Mouse (Mus musculus): Measurements from ENCODE around the gene Dnm2. TPM values are rescaled to one million over a fixed set of nuclear protein-coding genes. Genes with fewer than 3 reads are reported as not detected.
"Not testable (repeated sequence)": the region's sequence is repeated elsewhere in the genome, so short reads cannot be mapped to it uniquely, and the experiment has no call there.

The Dnm2 gene
- polyA plus RNA-seq, 1 experiment = 86.2 TPM

DNA sequence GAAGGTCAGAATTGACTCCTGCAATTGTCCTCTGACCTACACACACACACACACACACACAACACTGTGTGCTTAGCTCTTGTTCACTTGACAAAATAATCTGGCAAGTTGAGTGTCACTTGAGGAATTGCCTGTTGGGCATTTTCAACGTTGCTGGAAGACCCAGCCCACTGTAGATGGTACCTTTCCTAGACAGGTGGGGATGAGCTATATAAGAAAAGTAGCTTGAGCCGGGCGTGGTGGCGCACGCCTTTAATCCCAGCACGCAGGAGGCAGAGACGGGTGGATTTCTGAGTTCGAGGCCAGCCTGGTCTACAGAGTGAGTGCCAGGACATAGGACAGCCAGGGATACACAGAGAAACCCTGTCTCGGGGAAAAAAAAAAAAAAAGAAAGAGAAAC is 86.3 kb downstream of the Dnm2 start:
- Histone ChIP-seq H3K27ac (ENCODE audit: insufficient read depth, low read length) (peak overlapping the region; percentile 60), H3K9ac (ENCODE audit: low read depth, poor library complexity, severe bottlenecking) (peak overlapping the region; percentile 86)

DNA sequence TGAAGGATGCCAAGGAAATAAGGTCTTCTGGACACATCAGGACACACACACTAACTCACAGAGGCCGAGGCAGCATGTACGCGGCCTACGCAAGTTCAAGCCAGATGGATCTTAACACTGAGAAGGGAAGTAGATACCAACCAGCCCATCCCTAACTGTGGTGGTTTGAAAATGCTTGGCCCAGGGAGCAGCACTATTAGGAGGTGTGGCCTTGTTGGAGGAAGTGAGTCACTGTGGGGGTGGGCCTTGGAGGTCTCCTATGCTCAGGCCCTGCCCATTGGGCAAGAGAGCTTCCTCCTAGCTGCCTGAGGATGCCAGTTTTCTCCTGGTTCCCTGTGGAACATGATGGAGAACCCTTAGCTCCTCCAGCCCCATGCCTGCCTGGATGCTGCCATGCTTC is 88.8 kb downstream of the Dnm2 start:
- H3K4me3 ChIP-seq (ENCODE audit: low read depth, low read length) = no peak overlapping the region
- no peak overlapping the region for H3K27ac ChIP-seq (ENCODE audit: insufficient read depth, low read length)
- no peaks in the 10 kb centered on the region for H3K4me1 ChIP-seq (ENCODE audit: control insufficient read depth, insufficient read depth, low read length)
- no peak overlapping the region for H3K9ac ChIP-seq (ENCODE audit: low read depth, poor library complexity, severe bottlenecking)
- no peaks in the 10 kb centered on the region for H3K27me3 ChIP-seq (ENCODE audit: control insufficient read depth, insufficient read depth, low read length, poor library complexity, severe bottlenecking)
- TF ChIP-seq CTCF (IDR thresholded peaks at IDR 0.05; ENCODE audit: low read depth, low read length) = no peak
- TF ChIP-seq EP300 (IDR thresholded peaks at IDR 0.05; ENCODE audit: insufficient read depth, low read depth, low read length) = no peak
- TF ChIP-seq POLR2A (IDR thresholded peaks at IDR 0.05; ENCODE audit: insufficient read depth, low read length) = no peak
- H3K36me3 ChIP-seq (ENCODE audit: control insufficient read depth, insufficient read depth, low read length, poor library complexity, severe bottlenecking) = peaks cover 4% of the 10 kb centered on the region
- H3K9me3 ChIP-seq (replicated peaks; ENCODE audit: control insufficient read depth, insufficient read depth, low read length, poor library complexity, severe bottlenecking) = no peaks in the 10 kb centered on the region; the same call in 1 of the 2 replicates

More for the DNA sequence above, 86.3 kb downstream of the Dnm2 start:
- Histone ChIP-seq H3K36me3 (ENCODE audit: control insufficient read depth, insufficient read depth, low read length, poor library complexity, severe bottlenecking) (peaks cover 15% of the 10 kb centered on the region), H3K9me3 (replicated peaks; ENCODE audit: control insufficient read depth, insufficient read depth, low read length, poor library complexity, severe bottlenecking) (no peaks in the 10 kb centered on the region; the same call in 1 of the 2 replicates), H3K27me3 (ENCODE audit: control insufficient read depth, insufficient read depth, low read length, poor library complexity, severe bottlenecking) (no peaks in the 10 kb centered on the region), H3K4me3 (ENCODE audit: low read depth, low read length) (peak overlapping the region; percentile 95), H3K4me1 (ENCODE audit: control insufficient read depth, insufficient read depth, low read length) (no peaks in the 10 kb centered on the region)
- TF ChIP-seq EP300 (IDR thresholded peaks at IDR 0.05; ENCODE audit: insufficient read depth, low read depth, low read length) = no peak
- TF ChIP-seq CTCF (IDR thresholded peaks at IDR 0.05; ENCODE audit: low read depth, low read length) = no peak
- no peak for TF ChIP-seq POLR2A (IDR thresholded peaks at IDR 0.05; ENCODE audit: insufficient read depth, low read length)

DNA sequence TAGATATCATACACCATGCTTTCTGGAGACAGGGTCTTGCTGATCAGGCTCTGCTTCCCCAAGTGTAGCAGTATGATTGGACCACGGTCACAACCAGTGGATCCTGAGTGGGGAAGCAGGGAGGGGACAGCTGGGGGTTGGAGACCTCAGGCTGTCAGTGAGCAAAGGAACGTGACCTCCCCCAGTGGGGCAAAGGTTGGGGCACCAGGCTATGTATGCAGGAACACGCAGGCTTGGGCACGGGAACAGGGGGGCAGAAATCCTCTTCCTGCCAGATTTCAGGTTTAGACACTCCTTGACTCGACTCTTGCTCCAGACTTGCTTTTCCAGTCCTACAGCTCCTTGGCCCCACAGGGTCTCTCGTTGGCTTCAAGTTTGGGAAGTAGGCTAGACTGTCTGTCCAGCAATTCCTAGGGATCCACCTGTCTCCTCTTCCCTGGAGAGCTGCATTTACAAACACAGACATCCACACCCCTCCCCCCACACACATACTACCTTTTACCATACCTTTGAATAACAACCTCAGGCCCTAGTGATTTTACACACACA is 93.3 kb downstream of the Dnm2 start:
- Histone ChIP-seq H3K4me3 (ENCODE audit: low read depth, low read length) (no peak overlapping the region), H3K36me3 (ENCODE audit: control insufficient read depth, insufficient read depth, low read length, poor library complexity, severe bottlenecking) (no peaks in the 10 kb centered on the region), H3K9me3 (replicated peaks; ENCODE audit: control insufficient read depth, insufficient read depth, low read length, poor library complexity, severe bottlenecking) (no peaks in the 10 kb centered on the region; the same call in 1 of the 2 replicates), H3K4me1 (ENCODE audit: control insufficient read depth, insufficient read depth, low read length) (no peaks in the 10 kb centered on the region), H3K9ac (ENCODE audit: low read depth, poor library complexity, severe bottlenecking) (no peak overlapping the region), H3K27ac (ENCODE audit: insufficient read depth, low read length) (no peak overlapping the region), H3K27me3 (ENCODE audit: control insufficient read depth, insufficient read depth, low read length, poor library complexity, severe bottlenecking) (no peaks in the 10 kb centered on the region)
- TF ChIP-seq EP300 (IDR thresholded peaks at IDR 0.05; ENCODE audit: insufficient read depth, low read depth, low read length) = no peak
- no peak for TF ChIP-seq CTCF (IDR thresholded peaks at IDR 0.05; ENCODE audit: low read depth, low read length)
- TF ChIP-seq POLR2A (IDR thresholded peaks at IDR 0.05; ENCODE audit: insufficient read depth, low read length) = no peak

DNA sequence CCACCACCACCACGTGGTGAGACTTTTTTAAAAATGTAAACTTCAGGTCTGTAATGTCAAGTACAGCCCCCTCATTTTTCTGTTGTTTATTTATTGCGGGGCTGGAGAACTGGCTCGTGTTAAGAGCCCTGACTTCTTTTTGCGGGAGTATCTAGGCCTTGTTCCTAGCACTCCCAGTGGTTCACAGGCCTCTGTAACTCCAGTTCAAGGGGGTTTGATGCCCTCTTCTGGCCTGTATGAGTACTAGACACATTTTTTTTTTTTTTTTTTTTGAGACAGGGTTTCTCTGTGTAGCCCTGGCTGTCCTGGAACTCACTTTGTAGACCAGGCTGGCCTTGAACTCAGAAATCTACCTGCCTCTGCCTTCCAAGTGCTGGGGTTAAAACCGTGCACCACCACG is 94.0 kb downstream of the Dnm2 start:
- not testable (repeated sequence) for H3K4me1 ChIP-seq (ENCODE audit: control insufficient read depth, insufficient read depth, low read length); H3K36me3 ChIP-seq (ENCODE audit: control insufficient read depth, insufficient read depth, low read length, poor library complexity, severe bottlenecking); H3K27me3 ChIP-seq (ENCODE audit: control insufficient read depth, insufficient read depth, low read length, poor library complexity, severe bottlenecking); H3K9ac ChIP-seq (ENCODE audit: low read depth, poor library complexity, severe bottlenecking); H3K9me3 ChIP-seq (replicated peaks; ENCODE audit: control insufficient read depth, insufficient read depth, low read length, poor library complexity, severe bottlenecking); H3K27ac ChIP-seq (ENCODE audit: insufficient read depth, low read length); H3K4me3 ChIP-seq (ENCODE audit: low read depth, low read length)

DNA sequence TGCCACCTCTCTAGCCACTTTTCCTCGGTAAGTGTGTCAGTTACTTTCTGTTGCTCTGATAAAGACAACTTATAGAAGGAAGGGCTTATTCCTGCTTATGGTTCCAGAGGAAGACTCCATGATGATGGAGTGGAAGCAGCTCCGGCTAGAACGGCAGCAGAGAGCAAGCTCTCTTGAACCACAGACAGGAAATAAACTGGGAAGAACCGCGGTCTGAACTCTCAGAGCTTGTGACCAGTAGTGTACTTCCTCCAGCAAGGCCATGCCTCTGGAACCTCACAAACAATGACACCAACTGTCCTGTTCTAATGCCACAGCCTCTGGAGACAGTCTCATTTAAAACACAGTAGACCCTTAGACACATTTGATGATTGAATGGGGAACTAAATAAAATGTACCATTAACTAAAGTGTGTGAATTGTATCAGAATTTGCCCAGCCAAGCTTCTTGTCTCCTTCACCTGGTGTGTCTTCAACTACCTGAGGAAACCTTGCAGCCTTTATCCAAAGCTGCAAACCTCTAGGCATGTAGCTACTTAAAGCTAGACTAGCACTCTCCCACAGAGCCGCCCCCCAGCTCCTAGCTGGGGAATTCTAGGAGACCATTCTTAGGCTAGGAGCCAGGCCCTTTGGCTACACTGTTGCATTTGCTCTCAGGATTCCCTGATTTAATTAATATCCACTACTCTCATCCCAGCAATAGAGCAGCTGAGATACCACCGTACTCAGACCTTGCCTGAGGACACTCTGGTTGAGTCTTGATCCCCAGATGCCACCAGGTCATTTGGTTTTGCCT is 100.6 kb downstream of the Dnm2 start:
- H3K9ac ChIP-seq (ENCODE audit: low read depth, poor library complexity, severe bottlenecking) = no peak overlapping the region
- no peak overlapping the region for H3K4me3 ChIP-seq (ENCODE audit: low read depth, low read length)
- TF ChIP-seq EP300 (IDR thresholded peaks at IDR 0.05; ENCODE audit: insufficient read depth, low read depth, low read length) (no peak), CTCF (IDR thresholded peaks at IDR 0.05; ENCODE audit: low read depth, low read length) (no peak)
- H3K27me3 ChIP-seq (ENCODE audit: control insufficient read depth, insufficient read depth, low read length, poor library complexity, severe bottlenecking) = no peaks in the 10 kb centered on the region
- no peak overlapping the region for H3K27ac ChIP-seq (ENCODE audit: insufficient read depth, low read length)
- no peaks in the 10 kb centered on the region for H3K9me3 ChIP-seq (replicated peaks; ENCODE audit: control insufficient read depth, insufficient read depth, low read length, poor library complexity, severe bottlenecking)
- H3K36me3 ChIP-seq (ENCODE audit: control insufficient read depth, insufficient read depth, low read length, poor library complexity, severe bottlenecking) = no peaks in the 10 kb centered on the region
- H3K4me1 ChIP-seq (ENCODE audit: control insufficient read depth, insufficient read depth, low read length) = no peaks in the 10 kb centered on the region

DNA sequence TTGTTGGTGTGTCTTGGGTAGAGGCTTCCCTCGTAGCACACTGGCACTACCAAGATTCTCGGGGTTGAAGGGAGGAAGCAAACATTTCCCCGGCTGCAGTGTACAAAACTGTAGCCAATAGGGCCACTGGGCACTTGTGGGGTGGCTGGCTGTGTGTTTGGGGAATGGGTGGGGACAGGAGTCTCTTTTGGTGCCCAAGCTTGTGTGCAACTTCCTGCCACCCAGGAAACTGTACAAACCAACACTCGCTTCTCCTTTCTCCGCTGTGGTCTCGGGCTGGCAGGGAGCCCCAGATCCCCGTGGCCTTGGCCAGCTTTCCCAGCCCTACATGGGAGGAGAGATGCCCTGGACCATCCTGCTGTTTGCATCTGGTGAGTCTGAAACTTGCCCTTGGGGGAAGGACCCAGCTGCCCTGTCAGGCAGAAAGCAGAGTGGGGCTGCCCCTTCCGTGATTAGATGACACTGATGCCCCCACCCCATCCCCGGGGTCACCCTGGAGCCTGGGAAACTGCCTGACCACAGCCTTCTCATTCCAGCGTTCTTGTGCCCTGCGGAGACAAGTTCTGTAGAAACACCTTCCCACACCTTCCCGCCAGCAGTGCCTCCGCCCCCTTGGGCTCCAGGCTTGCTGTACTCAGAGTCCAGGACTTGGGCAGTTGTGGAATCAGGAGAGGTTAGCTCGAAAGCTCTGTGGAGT is 101.4 kb downstream of the Dnm2 start, which contains the start of gene AB124611:
AB124611 (plus strand) TSS at position 240 of the 697 bp plus-strand sequence.
- no peak within 1 kb of the TSS for H3K27ac ChIP-seq (ENCODE audit: insufficient read depth, low read length)
- no peak within 1 kb of the TSS for H3K9ac ChIP-seq (ENCODE audit: low read depth, poor library complexity, severe bottlenecking)
- TF ChIP-seq POLR2A (IDR thresholded peaks at IDR 0.05; ENCODE audit: insufficient read depth, low read length) = no peak

More for the DNA sequence above, 101.4 kb downstream of the Dnm2 start, which contains the start of gene AB124611:
- Histone ChIP-seq H3K36me3 (ENCODE audit: control insufficient read depth, insufficient read depth, low read length, poor library complexity, severe bottlenecking) (no peaks in the 10 kb centered on the region), H3K4me3 (ENCODE audit: low read depth, low read length) (no peak within 1 kb of the TSS), H3K27me3 (ENCODE audit: control insufficient read depth, insufficient read depth, low read length, poor library complexity, severe bottlenecking) (no peaks in the 10 kb centered on the region), H3K9me3 (replicated peaks; ENCODE audit: control insufficient read depth, insufficient read depth, low read length, poor library complexity, severe bottlenecking) (no peaks in the 10 kb centered on the region), H3K4me1 (ENCODE audit: control insufficient read depth, insufficient read depth, low read length) (no peaks in the 10 kb centered on the region)
